Mouse (Mus musculus) cerebellum, adult 2 months (tissue): ENCODE data around the gene Foxp1. TPM values are rescaled to one million over a fixed set of nuclear protein-coding genes. Genes with fewer than 3 reads are reported as not detected.

Experiments used
- DNase-seq, 2 experiments: peaks; one replicate each; pipeline ENCODE4 v3.0.0; 2021
- H3K27ac ChIP-seq: fragments of 200-500 bp; 2 replicates; pipeline ENCODE4 v1.5.1; 2012; ENCODE audit warnings: low read length, control low read depth, inconsistent platforms; ENCODE audit not compliant: insufficient read depth
- H3K27me3 ChIP-seq: fragments of 200-500 bp; 2 replicates; pipeline ENCODE4 v1.6.1; 2012; ENCODE audit warnings: inconsistent platforms, mild to moderate bottlenecking, low read length, moderate library complexity; ENCODE audit not compliant: control insufficient read depth, insufficient read depth
- H3K4me1 ChIP-seq: fragments of 200-500 bp; 2 replicates; pipeline ENCODE4 v1.6.1; 2011; ENCODE audit warnings: low read length; ENCODE audit not compliant: control insufficient read depth, insufficient read depth
- H3K4me3 ChIP-seq: fragments of 200-500 bp; replicated peaks from 2 replicates; pipeline ENCODE3; 2011; ENCODE audit warnings: mild to moderate bottlenecking, low read depth, low read length, control low read depth; ENCODE audit not compliant: insufficient read depth
- CTCF ChIP-seq: fragments of 200-500 bp; IDR thresholded peaks from 2 replicates; pipeline ENCODE4 v1.5.1; 2011; ENCODE audit warnings: low read depth, mild to moderate bottlenecking, control low read depth, low read length, moderate library complexity, borderline replicate concordance; ENCODE audit not compliant: insufficient read depth
- POLR2A ChIP-seq: fragments of 200-500 bp; IDR thresholded peaks from 2 replicates; pipeline ENCODE4 v1.6.1; 2011; ENCODE audit warnings: low read length, control low read depth, borderline replicate concordance; ENCODE audit not compliant: insufficient read depth
- WGBS: fragments of 180-500 bp; shearing (Covaris S2); methylation state at CpG from one replicate; pipeline ENCODE4 v1.1.7; 2018; 5-methylcytosine and 5-hydroxymethylcytosine counted together
- polyA plus RNA-seq: library from polyadenylated mRNA; depleted of rRNA; stranded (reverse); fragments of >200 nt; gene quantifications from 2 replicates; pipeline ENCODE4 v1.2.3, GENCODE M21; 2012; rRNA removed

The Foxp1 gene
- polyA plus RNA-seq, 1 experiment, result 21.0 TPM

DNA sequence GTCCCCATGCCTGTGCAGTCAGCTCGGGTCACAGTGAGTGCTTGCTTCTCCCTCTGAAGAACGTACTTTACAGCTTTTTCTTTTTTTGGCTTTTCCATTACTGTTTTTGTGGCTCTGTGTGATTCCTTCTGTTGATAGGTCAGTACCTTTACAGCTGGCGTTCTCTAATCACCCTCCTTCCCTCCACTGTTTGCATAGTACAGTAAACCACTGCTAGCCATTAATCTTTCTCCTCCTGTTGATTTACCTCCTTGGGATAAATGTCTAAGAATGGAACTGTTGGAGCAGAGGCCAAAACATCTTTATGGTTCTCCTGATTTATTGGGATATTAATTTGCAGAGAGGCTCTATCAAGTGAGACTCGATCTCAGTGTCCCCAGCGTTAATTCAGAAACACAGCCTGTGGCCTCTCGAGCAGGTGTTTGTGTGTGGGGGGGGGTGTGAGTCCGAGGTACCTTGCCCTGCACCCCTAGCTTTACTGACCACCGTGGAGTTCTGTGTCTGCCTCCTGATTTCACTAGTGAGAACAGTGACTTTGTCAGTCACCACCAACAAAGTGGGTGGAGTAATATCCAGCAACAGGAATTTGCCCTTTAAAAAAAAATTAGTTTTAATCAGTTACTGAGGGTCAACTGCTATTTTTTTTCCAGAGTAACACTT, 590.5 kb downstream of the Foxp1 start:
- Histone ChIP-seq H3K4me3 (no peak overlapping the region), H3K27ac (no peak overlapping the region), H3K4me1 (no peaks in the 10 kb centered on the region), H3K27me3 (no peaks in the 10 kb centered on the region)
- 88% methylated on average over 8 of the region's 8 CpGs for WGBS
- TF ChIP-seq CTCF, result no peak
- TF ChIP-seq POLR2A, result no peak
- DNase-seq, result no peak

DNA sequence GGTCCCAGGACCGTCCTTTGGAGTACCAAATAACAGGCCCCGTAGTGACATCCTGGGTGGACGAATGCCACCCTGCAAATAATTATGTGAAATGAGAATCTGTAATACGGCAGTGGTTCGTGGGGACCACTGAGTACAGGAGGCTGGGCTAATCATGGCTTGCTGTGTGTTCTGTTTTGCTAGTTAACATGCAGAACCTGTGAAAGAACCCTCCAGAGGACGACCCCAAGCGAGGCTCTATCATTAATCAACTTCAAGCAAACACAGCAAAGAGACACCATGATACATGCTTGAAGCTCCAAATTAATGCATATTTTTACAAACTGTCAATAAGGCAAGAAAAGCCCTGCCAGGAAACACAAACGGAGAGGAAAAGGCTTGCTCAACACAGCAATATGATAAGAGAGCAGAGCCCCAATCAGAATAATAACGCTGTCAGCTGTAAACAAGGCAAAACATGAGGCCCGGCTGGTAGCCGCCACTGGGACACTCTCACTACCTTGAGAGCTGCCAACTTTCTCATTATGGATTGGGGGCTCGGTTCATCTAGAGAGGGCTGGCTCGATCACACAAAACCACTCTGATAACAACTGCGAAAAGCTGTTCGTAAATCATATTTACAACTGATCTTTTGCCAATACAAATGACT, 591.7 kb downstream of the Foxp1 start:
- Histone ChIP-seq H3K4me3 (no peak overlapping the region), H3K4me1 (no peaks in the 10 kb centered on the region), H3K27me3 (no peaks in the 10 kb centered on the region), H3K27ac (no peak overlapping the region)
- no peak for TF ChIP-seq CTCF
- no peak for TF ChIP-seq POLR2A
- no peak for DNase-seq
- 62% methylated on average over 15 of the region's 15 CpGs for WGBS

DNA sequence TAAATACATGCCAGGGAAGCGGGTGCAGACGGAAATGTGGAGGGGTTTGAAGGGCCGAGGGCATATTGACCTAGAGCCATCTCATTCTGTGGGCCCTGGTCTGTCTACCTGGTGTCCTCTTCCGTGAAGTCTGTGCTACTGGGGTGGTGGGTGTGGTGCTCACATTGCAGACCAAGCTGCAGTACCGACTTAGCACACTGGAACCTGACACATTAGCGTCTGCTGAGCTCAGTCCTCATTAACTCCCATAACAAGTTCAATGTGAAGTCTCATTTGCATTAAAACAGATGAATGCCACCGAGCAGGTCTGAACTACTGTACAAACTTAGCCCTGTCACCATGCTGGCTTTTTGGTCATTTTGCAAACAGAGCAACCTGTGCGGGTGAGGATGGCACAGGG, 594.2 kb downstream of the Foxp1 start:
- Histone ChIP-seq H3K4me1 (no peaks in the 10 kb centered on the region), H3K27me3 (no peaks in the 10 kb centered on the region), H3K4me3 (no peak overlapping the region), H3K27ac (no peak overlapping the region)
- 71% methylated on average over 8 of the region's 8 CpGs for WGBS
- TF ChIP-seq POLR2A, result no peak
- TF ChIP-seq CTCF, result no peak
- no peak for DNase-seq

DNA sequence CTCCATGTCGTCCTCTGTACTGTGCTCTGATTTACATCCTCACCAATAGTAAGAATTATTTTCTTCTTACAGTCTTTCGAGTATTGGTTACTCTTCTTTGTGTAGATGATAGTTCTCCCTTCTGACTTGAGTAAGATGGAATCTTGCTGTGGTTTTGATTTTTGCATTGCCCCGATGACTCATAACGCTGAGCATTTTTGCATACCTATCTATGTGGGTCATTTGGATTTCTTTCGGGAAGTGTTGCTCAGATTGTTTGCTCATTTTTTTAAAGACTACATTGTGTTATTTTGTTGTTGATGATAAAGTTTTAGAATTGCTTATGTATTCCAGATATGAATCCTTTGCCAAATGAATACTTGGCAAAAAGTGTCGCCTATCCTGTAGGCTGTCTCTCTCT, 621.3 kb downstream of the Foxp1 start:
- DNase-seq, result no peak
- Histone ChIP-seq H3K4me1 (no peaks in the 10 kb centered on the region), H3K27ac (no peak overlapping the region), H3K4me3 (no peak overlapping the region), H3K27me3 (no peaks in the 10 kb centered on the region)
- TF ChIP-seq CTCF (no peak), POLR2A (no peak)
- WGBS, result 93% methylated on average over 6 of the region's 6 CpGs

DNA sequence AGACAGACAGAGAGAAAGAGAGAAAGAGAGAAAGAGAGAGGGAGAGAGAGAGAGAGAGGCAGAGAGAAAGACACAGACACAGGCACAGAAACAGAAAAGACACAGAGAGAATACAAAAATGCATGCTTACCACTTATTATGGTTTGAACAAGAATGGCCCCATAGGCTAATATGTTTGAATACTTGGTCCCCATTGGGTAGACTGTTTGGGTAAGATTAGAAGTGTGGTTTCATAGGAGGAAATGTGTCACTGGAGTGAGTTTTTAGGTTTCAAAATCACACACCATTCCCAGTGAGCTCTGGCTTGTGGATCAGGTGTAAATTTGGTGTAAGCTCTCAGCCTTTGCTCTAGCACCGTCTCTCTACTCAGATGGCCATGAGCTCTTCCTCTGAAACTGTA, 644.3 kb downstream of the Foxp1 start:
- Histone ChIP-seq H3K4me3 (no peak overlapping the region), H3K27ac (no peak overlapping the region), H3K4me1 (no peaks in the 10 kb centered on the region), H3K27me3 (no peaks in the 10 kb centered on the region)
- 88% methylated on average over 1 of the region's 1 CpGs for WGBS
- TF ChIP-seq CTCF (no peak), POLR2A (no peak)
- no peak for DNase-seq

DNA sequence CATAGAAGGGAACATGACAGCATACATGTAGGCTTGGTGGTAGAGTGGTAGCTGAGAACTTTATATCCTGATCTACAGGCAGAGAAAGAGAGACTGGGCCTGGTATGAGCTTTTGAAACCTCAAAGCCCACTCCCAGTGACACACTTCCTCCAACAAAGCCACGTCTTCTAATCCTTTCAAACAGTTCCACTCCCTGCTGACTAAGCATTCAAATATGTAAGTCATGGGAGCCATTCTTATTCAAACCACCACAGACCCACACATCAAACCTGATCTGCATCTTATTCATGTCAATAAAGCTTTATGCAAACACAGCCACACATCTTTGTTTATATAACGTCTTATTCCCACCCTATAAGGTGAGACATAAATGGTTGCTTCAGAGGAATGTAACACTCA, 646.1 kb downstream of the Foxp1 start:
- no peak for TF ChIP-seq POLR2A
- no peak for TF ChIP-seq CTCF
- Histone ChIP-seq H3K4me1 (no peaks in the 10 kb centered on the region), H3K4me3 (no peak overlapping the region), H3K27ac (no peak overlapping the region), H3K27me3 (no peaks in the 10 kb centered on the region)
- no peak for DNase-seq
- 59% methylated on average over 2 of the region's 2 CpGs for WGBS

Other genes starting within 250 kb of the Foxp1 start
- 16.0 and 17.0 TPM in 2 replicates for gene Eif4e3, start 144.1 kb upstream of the Foxp1 start, polyA plus RNA-seq
- 2.5 and 2.8 TPM in 2 replicates for gene Gm20696, start 144.1 kb upstream of the Foxp1 start, polyA plus RNA-seq
- gene Gpr27, start 170.0 kb upstream of the Foxp1 start, polyA plus RNA-seq, result 10.0 and 10.4 TPM in 2 replicates
- gene Prok2, start 203.7 kb upstream of the Foxp1 start, polyA plus RNA-seq, result not detected in 2 replicates